Mouse (Mus musculus): ENCODE measurements around the gene Dnah7a. TPM values are rescaled to one million over a fixed set of nuclear protein-coding genes. Genes with fewer than 3 reads are reported as not detected.
"Not testable (repeated sequence)": the region's sequence is repeated elsewhere in the genome, so short reads cannot be mapped to it uniquely, and the experiment has no call there.

Gene Dnah7a
- polyA plus RNA-seq, 1 experiment from 2014 or later, result 0.26 TPM

DNA sequence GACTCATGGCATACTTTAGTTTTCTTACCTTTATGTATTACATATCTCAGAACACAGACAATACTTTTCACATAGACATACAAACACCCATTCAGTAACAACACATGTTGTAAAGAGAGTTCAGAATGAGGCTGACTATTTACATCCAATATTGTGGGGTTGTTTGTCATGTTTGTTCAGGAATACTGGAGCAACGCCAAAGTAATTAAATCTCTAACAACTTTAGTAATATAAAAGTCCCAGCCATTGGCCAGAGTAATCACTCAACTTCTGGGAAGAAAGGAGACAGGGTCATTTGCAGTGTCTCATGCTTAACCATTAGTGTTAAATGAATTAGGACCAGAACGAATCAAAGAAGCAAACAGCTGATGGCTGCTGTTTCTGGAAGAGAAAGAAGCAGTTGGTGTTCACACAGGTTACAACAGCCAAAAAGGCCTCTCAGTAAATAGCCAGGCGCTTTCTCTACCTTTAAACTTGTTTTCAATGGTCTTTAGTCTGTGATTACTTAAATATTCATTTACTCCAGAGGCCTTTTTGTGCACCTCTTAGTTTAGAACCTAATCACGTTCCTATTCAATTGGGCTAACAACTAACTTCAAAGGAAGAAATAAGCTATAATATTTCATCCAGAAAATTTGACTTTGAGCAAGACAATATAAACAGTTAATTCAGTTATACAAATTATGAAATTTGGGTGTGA lies 33.6 kb upstream of the Dnah7a start:
- H3K9ac ChIP-seq (ENCODE audit: low read length); H3K9me3 ChIP-seq (replicated peaks; ENCODE audit: control insufficient read depth, low read length); H3K4me1 ChIP-seq (ENCODE audit: control insufficient read depth, insufficient read depth, low read length); H3K27me3 ChIP-seq (ENCODE audit: control insufficient read depth, insufficient read depth, low read length); H3K36me3 ChIP-seq (ENCODE audit: control insufficient read depth, insufficient read depth, low read length); H3K4me2 ChIP-seq (ENCODE audit: low read depth, low read length); ATAC-seq (ENCODE audit: insufficient read depth, low FRiP score); H3K4me3 ChIP-seq (replicated peaks; ENCODE audit: low read length); H3K27ac ChIP-seq (ENCODE audit: low read length): not testable (repeated sequence)
- 60% methylated on average over 3 of the region's 4 CpGs for WGBS

DNA sequence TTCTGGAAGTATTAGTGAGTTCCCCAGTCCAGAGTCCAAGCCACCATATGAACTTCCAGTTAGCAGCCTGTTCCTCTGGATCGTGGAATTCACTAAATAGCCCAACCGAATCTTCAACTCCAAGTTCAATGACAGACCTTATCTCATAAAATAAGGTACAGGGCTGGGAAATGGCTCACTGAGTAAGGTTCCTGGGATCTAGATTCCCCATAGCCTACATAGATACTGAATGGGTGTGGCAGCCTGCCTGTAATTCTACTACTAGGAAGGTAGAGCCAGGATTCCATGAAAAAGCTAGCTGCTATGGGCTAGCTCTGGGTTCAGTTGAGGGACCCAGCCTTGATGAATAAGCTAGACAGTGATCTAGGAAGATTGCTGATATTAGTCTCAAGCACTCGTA lies 30.0 kb upstream of the Dnah7a start:
- no peaks in the 10 kb centered on the region for H3K36me3 ChIP-seq (ENCODE audit: control insufficient read depth, insufficient read depth, low read length)
- no peaks in the 10 kb centered on the region for H3K27me3 ChIP-seq (ENCODE audit: control insufficient read depth, insufficient read depth, low read length)
- ATAC-seq (ENCODE audit: insufficient read depth, low FRiP score), result no peak
- H3K9me3 ChIP-seq (replicated peaks; ENCODE audit: control insufficient read depth, low read length), result no peaks in the 10 kb centered on the region
- H3K4me2 ChIP-seq (ENCODE audit: low read depth, low read length), result no peak overlapping the region
- no peak overlapping the region for H3K4me3 ChIP-seq (replicated peaks; ENCODE audit: low read length)
- H3K9ac ChIP-seq (ENCODE audit: low read length), result no peak overlapping the region
- no peaks in the 10 kb centered on the region for H3K4me1 ChIP-seq (ENCODE audit: control insufficient read depth, insufficient read depth, low read length)
- no peak overlapping the region for H3K27ac ChIP-seq (ENCODE audit: low read length)
- 84% methylated on average over 3 of the region's 3 CpGs for WGBS

- no peak overlapping the region for H3K4me2 ChIP-seq (ENCODE audit: low read depth, low read length)
- H3K27ac ChIP-seq (ENCODE audit: low read length), result no peak overlapping the region
- no peak overlapping the region for H3K4me3 ChIP-seq (replicated peaks; ENCODE audit: low read length)
- no peaks in the 10 kb centered on the region for H3K27me3 ChIP-seq (ENCODE audit: control insufficient read depth, insufficient read depth, low read length)
- ATAC-seq (ENCODE audit: insufficient read depth, low FRiP score), result no peak
- 39% methylated on average over 5 of the region's 5 CpGs for WGBS
- no peaks in the 10 kb centered on the region for H3K9me3 ChIP-seq (replicated peaks; ENCODE audit: control insufficient read depth, low read length)
- H3K4me1 ChIP-seq (ENCODE audit: control insufficient read depth, insufficient read depth, low read length), result no peaks in the 10 kb centered on the region
- H3K36me3 ChIP-seq (ENCODE audit: control insufficient read depth, insufficient read depth, low read length), result no peaks in the 10 kb centered on the region
- H3K9ac ChIP-seq (ENCODE audit: low read length), result no peak overlapping the region
Observed at GRCm38 (mm10) chr1:53728489-53729225, 22.1 kb upstream of the Dnah7a start.

DNA sequence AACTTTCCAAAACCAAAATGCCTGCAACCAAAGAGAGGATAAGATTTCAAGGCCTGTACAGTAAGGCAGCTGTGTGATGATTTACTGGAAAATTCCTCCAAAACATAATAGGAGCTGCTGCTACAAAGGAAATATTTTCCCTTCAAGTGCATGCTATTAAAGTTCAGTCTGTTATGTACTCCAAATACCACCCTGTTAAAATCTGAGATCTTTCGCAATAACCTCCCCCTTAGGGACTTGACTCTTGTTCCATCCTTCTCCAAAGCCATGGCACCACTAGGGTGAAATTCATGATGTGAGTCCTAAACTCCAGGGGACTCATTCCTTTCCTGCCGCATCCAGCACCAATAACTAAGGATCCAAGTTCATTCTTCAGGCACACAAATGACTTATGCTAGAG lies 20.3 kb upstream of the Dnah7a start:
- Histone ChIP-seq H3K27me3 (ENCODE audit: control insufficient read depth, insufficient read depth, low read length) (no peaks in the 10 kb centered on the region), H3K4me2 (ENCODE audit: low read depth, low read length) (no peak overlapping the region), H3K4me1 (ENCODE audit: control insufficient read depth, insufficient read depth, low read length) (no peaks in the 10 kb centered on the region), H3K27ac (ENCODE audit: low read length) (no peak overlapping the region), H3K36me3 (ENCODE audit: control insufficient read depth, insufficient read depth, low read length) (no peaks in the 10 kb centered on the region), H3K4me3 (replicated peaks; ENCODE audit: low read length) (no peak overlapping the region), H3K9me3 (replicated peaks; ENCODE audit: control insufficient read depth, low read length) (no peaks in the 10 kb centered on the region), H3K9ac (ENCODE audit: low read length) (no peak overlapping the region)
- WGBS, result 94% methylated on average over 2 of the region's 2 CpGs
- ATAC-seq (ENCODE audit: insufficient read depth, low FRiP score), result no peak

- Histone ChIP-seq H3K36me3 (ENCODE audit: control insufficient read depth, insufficient read depth, low read length) (no peaks in the 10 kb centered on the region), H3K9ac (ENCODE audit: low read length) (no peak overlapping the region), H3K4me3 (replicated peaks; ENCODE audit: low read length) (no peak overlapping the region), H3K4me1 (ENCODE audit: control insufficient read depth, insufficient read depth, low read length) (no peaks in the 10 kb centered on the region), H3K27me3 (ENCODE audit: control insufficient read depth, insufficient read depth, low read length) (no peaks in the 10 kb centered on the region), H3K4me2 (ENCODE audit: low read depth, low read length) (no peak overlapping the region), H3K9me3 (replicated peaks; ENCODE audit: control insufficient read depth, low read length) (no peaks in the 10 kb centered on the region), H3K27ac (ENCODE audit: low read length) (no peak overlapping the region)
- ATAC-seq (ENCODE audit: insufficient read depth, low FRiP score), result no peak
Observed at GRCm38 (mm10) chr1:53721353-53721752, 14.8 kb upstream of the Dnah7a start.

- no peak overlapping the region for H3K4me3 ChIP-seq (replicated peaks; ENCODE audit: low read length)
- H3K9ac ChIP-seq (ENCODE audit: low read length), result no peak overlapping the region
- H3K4me1 ChIP-seq (ENCODE audit: control insufficient read depth, insufficient read depth, low read length), result no peaks in the 10 kb centered on the region
- no peak overlapping the region for H3K4me2 ChIP-seq (ENCODE audit: low read depth, low read length)
- no peaks in the 10 kb centered on the region for H3K27me3 ChIP-seq (ENCODE audit: control insufficient read depth, insufficient read depth, low read length)
- WGBS, result 54% methylated on average over 5 of the region's 5 CpGs
- peak; percentile 73 for ATAC-seq (ENCODE audit: insufficient read depth, low FRiP score)
- H3K9me3 ChIP-seq (replicated peaks; ENCODE audit: control insufficient read depth, low read length), result no peaks in the 10 kb centered on the region
- no peak overlapping the region for H3K27ac ChIP-seq (ENCODE audit: low read length)
- H3K36me3 ChIP-seq (ENCODE audit: control insufficient read depth, insufficient read depth, low read length), result no peaks in the 10 kb centered on the region
Observed at GRCm38 (mm10) chr1:53720601-53721351, 14.2 kb upstream of the Dnah7a start.

GRCm38 (mm10) chr1:53715966-53716515 lies 9.5 kb upstream of the Dnah7a start:
- Histone ChIP-seq H3K9ac (ENCODE audit: low read length) (no peak overlapping the region), H3K9me3 (replicated peaks; ENCODE audit: control insufficient read depth, low read length) (no peaks in the 10 kb centered on the region), H3K36me3 (ENCODE audit: control insufficient read depth, insufficient read depth, low read length) (no peaks in the 10 kb centered on the region), H3K4me3 (replicated peaks; ENCODE audit: low read length) (no peak overlapping the region), H3K4me2 (ENCODE audit: low read depth, low read length) (no peak overlapping the region), H3K4me1 (ENCODE audit: control insufficient read depth, insufficient read depth, low read length) (no peaks in the 10 kb centered on the region), H3K27me3 (ENCODE audit: control insufficient read depth, insufficient read depth, low read length) (no peaks in the 10 kb centered on the region), H3K27ac (ENCODE audit: low read length) (no peak overlapping the region)
- 58% methylated on average over 1 of the region's 1 CpGs for WGBS
- no peak for ATAC-seq (ENCODE audit: insufficient read depth, low FRiP score)

- Histone ChIP-seq H3K36me3 (ENCODE audit: control insufficient read depth, insufficient read depth, low read length) (no peaks in the 10 kb centered on the region), H3K4me1 (ENCODE audit: control insufficient read depth, insufficient read depth, low read length) (no peaks in the 10 kb centered on the region), H3K4me2 (ENCODE audit: low read depth, low read length) (no peak overlapping the region), H3K27me3 (ENCODE audit: control insufficient read depth, insufficient read depth, low read length) (no peaks in the 10 kb centered on the region), H3K4me3 (replicated peaks; ENCODE audit: low read length) (no peak overlapping the region), H3K9me3 (replicated peaks; ENCODE audit: control insufficient read depth, low read length) (no peaks in the 10 kb centered on the region), H3K9ac (ENCODE audit: low read length) (no peak overlapping the region), H3K27ac (ENCODE audit: low read length) (no peak overlapping the region)
- WGBS, result 4% methylated on average over 4 of the region's 4 CpGs
- ATAC-seq (ENCODE audit: insufficient read depth, low FRiP score), result no peak
Observed at GRCm38 (mm10) chr1:53715446-53715845, 8.9 kb upstream of the Dnah7a start.

DNA sequence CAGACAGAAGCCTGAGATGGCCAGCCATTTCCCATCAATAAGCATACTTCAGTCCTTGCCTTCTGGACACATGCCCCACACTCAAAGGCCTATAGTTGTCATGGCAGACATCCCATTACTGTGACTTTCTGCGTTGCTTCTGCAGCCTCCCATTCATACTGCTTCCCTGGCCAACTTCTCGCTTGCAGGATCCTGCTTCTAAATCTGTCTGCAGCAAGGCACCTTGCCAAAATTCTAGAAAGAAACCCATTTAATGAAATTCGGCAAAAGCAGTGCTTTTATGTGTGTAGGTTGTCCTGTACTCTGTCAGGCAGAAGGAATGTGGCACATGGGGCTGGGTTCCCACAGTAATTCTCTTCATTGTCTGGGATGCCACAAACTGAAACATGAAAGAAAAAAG lies 6.8 kb upstream of the Dnah7a start:
- 33% methylated on average over 2 of the region's 3 CpGs for WGBS
- H3K36me3 ChIP-seq (ENCODE audit: control insufficient read depth, insufficient read depth, low read length); H3K4me3 ChIP-seq (replicated peaks; ENCODE audit: low read length); H3K4me2 ChIP-seq (ENCODE audit: low read depth, low read length); H3K27ac ChIP-seq (ENCODE audit: low read length); H3K9me3 ChIP-seq (replicated peaks; ENCODE audit: control insufficient read depth, low read length); H3K27me3 ChIP-seq (ENCODE audit: control insufficient read depth, insufficient read depth, low read length); H3K9ac ChIP-seq (ENCODE audit: low read length); H3K4me1 ChIP-seq (ENCODE audit: control insufficient read depth, insufficient read depth, low read length): not testable (repeated sequence)
- ATAC-seq (ENCODE audit: insufficient read depth, low FRiP score), result peak; percentile 37; the same call in 1 of the 2 replicates

Data from stomach, embryonic 16.5 days (tissue).